Mouse (Mus musculus): ENCODE measurements around the gene Cldn13. TPM values are rescaled to one million over a fixed set of nuclear protein-coding genes. Genes with fewer than 3 reads are reported as not detected.
A peak's percentile ranks its signal among the peaks of the same experiment; 100 is the strongest.

The Cldn13 gene
- polyA plus RNA-seq, 1 experiment from 2014 or later, result 10.0 TPM

DNA sequence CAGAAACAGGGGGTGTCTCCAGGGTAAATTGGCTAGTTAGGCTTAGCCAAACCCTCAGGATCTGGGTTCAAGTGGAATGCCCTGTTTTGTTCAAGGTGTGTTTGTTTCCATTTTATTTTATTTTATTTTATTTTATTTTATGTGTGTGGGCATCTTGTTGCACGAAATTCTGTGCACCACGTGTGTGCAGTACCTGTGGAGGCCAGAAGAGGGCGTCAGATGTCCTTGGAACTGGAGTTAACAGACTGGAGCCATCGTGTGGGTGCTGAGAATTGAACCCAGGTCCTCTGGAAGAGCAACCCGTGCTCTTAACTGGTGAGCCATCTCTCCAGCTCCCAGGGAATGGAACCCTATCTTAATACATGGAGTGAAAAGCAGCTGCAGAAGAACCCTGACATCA is 22.6 kb downstream of the Cldn13 start:
- Histone ChIP-seq H3K4me2 (no peak overlapping the region), H3K4me1 (replicated peaks) (0 out of 2 replicates have a peak, but pooled peaks cover 11% of the 10 kb centered on the region), H3K9me3 (replicated peaks) (no peaks in the 10 kb centered on the region), H3K27ac (ENCODE audit: poor library complexity, severe bottlenecking) (no peak overlapping the region), H3K36me3 (no peaks in the 10 kb centered on the region), H3K27me3 (replicated peaks) (no peaks in the 10 kb centered on the region), H3K4me3 (no peak overlapping the region), H3K9ac (no peak overlapping the region)
- 77% methylated on average over 5 of the region's 5 CpGs for WGBS
- no peak for ATAC-seq (ENCODE audit: insufficient number of reproducible peaks, low FRiP score)

DNA sequence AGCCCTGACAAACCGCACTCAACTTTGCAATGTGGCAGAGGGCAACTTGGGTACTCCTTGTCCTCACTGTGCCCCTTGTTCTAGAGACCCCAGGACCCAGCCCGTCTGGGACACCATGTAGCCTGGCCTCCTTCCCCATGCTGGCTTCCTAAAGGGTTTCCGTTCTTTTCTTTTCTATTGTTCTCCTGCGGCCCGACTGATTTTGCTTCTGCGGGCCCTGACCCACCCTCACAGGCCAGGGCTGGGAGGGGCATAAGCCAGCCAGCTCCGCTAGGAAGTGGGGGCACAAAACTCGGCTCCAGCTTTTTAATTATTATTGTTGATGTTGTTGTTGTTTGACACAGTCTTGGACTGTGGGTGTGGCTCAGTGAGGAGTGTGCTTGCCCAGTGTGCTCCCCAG is 23.8 kb downstream of the Cldn13 start:
- no peak overlapping the region for H3K4me3 ChIP-seq
- 52% methylated on average over 8 of the region's 8 CpGs for WGBS
- no peaks in the 10 kb centered on the region for H3K27me3 ChIP-seq (replicated peaks)
- H3K4me1 ChIP-seq (replicated peaks), result 0 out of 2 replicates have a peak, but pooled peaks cover 11% of the 10 kb centered on the region
- no peaks in the 10 kb centered on the region for H3K9me3 ChIP-seq (replicated peaks)
- H3K27ac ChIP-seq (ENCODE audit: poor library complexity, severe bottlenecking), result no peak overlapping the region
- 0 out of 2 replicates have a peak, but pooled peaks have one; percentile 49 for ATAC-seq (ENCODE audit: insufficient number of reproducible peaks, low FRiP score)
- no peak overlapping the region for H3K9ac ChIP-seq
- H3K4me2 ChIP-seq, result no peak overlapping the region
- no peaks in the 10 kb centered on the region for H3K36me3 ChIP-seq

DNA sequence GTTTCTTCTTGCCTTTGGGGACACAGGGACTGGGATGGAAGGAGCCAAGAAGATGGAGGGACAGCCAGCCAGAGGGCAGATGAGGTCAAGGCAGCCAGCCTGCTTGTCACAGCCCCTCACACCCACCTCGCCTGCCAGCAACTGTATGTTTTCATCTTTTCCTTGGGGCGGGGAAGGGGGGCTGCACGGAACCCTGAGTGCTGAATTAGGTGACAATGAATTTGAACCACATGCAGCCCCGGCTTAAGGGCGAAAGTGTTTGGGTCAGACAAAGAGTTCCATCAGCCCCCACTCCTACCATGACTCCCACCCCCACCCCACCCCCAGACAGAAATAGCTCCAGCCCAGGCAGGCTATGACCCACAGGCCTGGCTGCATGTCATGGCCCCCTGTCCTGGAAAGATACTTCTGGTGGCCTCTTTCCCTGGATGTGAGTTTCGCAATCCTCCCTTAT is 24.7 kb downstream of the Cldn13 start:
- no peak for ATAC-seq (ENCODE audit: insufficient number of reproducible peaks, low FRiP score)
- no peaks in the 10 kb centered on the region for H3K9me3 ChIP-seq (replicated peaks)
- WGBS, result 65% methylated on average over 6 of the region's 6 CpGs
- H3K4me2 ChIP-seq, result no peak overlapping the region
- no peak overlapping the region for H3K4me3 ChIP-seq
- no peaks in the 10 kb centered on the region for H3K27me3 ChIP-seq (replicated peaks)
- H3K36me3 ChIP-seq, result no peaks in the 10 kb centered on the region
- 0 out of 2 replicates have a peak, but pooled peaks cover 11% of the 10 kb centered on the region for H3K4me1 ChIP-seq (replicated peaks)
- H3K9ac ChIP-seq, result no peak overlapping the region
- no peak overlapping the region for H3K27ac ChIP-seq (ENCODE audit: poor library complexity, severe bottlenecking)

DNA sequence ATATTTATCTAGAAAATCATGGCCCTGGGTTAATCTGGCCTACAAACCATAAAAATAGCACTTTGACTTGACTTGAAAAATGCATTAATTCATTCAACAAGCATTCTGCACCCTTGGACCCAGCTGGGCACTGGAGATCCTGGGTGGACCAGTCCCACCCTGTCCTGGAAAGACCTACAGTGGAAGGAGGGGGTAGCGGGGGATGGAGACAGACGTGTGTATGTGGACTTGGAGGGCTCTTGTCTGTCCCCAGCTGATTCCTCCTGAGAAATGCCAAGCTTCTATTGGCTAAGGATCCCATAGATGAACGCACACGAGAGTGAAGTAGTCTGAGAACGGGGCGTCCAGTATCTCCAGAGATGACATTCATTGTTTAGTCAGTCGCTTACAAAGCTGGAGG is 26.8 kb downstream of the Cldn13 start:
- H3K4me3 ChIP-seq, result no peak overlapping the region
- no peak for ATAC-seq (ENCODE audit: insufficient number of reproducible peaks, low FRiP score)
- no peaks in the 10 kb centered on the region for H3K9me3 ChIP-seq (replicated peaks)
- WGBS, result 77% methylated on average over 7 of the region's 7 CpGs
- 0 out of 2 replicates have a peak, but pooled peaks cover 11% of the 10 kb centered on the region for H3K4me1 ChIP-seq (replicated peaks)
- H3K36me3 ChIP-seq, result no peaks in the 10 kb centered on the region
- no peak overlapping the region for H3K4me2 ChIP-seq
- no peaks in the 10 kb centered on the region for H3K27me3 ChIP-seq (replicated peaks)
- H3K27ac ChIP-seq (ENCODE audit: poor library complexity, severe bottlenecking), result 0 out of 2 replicates have a peak overlapping the region, but pooled peaks have one; percentile 1
- H3K9ac ChIP-seq, result no peak overlapping the region

DNA sequence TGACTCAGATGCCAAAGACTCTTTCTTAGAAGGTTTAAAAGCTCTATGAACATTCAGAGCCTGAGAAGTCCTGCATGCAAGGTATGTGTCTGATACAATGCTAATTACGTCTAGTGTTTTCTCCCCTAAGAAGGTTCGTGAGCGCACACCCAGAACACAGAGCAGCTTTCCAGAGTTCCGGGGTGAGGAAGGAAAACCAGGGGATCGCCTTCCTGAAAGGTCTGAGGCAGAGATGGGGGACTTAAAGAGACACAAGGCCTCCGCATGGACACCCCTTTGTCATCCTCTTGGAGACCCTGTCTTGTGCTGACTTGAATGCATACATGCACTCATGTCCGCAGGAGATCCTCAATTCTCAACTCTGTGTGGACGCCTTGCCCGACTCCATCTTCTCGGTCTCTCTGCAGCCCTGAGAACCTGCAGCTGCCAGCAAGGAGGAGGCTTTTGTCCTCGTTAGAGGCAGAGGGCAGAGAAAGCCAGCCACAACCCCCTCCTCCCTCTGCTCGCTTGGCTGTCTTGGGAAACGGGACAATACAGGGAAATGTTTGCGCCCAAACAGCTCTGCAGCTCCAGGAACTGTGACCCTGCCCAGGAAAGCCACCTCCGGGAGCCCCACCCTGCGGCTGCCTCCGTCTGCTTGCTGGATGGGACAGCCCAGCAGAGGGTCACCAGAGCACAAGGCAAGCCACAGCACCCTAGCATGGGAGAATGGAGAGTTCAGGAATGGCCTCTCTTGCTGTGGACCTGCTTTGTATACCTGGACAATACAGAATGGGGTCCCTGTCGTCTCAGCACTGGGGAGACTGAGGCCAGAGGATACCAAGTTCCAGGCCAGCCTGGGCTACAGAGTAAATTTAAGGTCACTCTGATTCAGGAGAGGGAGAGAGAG is 27.6 kb downstream of the Cldn13 start:
- Histone ChIP-seq H3K4me1 (replicated peaks) (0 out of 2 replicates have a peak, but pooled peaks cover 11% of the 10 kb centered on the region), H3K4me2 (no peak overlapping the region), H3K9me3 (replicated peaks) (no peaks in the 10 kb centered on the region), H3K27me3 (replicated peaks) (no peaks in the 10 kb centered on the region), H3K9ac (no peak overlapping the region), H3K27ac (ENCODE audit: poor library complexity, severe bottlenecking) (peak overlapping the region; percentile 42), H3K36me3 (no peaks in the 10 kb centered on the region), H3K4me3 (no peak overlapping the region)
- ATAC-seq (ENCODE audit: insufficient number of reproducible peaks, low FRiP score), result peak; percentile 68
- WGBS, result 58% methylated on average over 18 of the region's 18 CpGs

DNA sequence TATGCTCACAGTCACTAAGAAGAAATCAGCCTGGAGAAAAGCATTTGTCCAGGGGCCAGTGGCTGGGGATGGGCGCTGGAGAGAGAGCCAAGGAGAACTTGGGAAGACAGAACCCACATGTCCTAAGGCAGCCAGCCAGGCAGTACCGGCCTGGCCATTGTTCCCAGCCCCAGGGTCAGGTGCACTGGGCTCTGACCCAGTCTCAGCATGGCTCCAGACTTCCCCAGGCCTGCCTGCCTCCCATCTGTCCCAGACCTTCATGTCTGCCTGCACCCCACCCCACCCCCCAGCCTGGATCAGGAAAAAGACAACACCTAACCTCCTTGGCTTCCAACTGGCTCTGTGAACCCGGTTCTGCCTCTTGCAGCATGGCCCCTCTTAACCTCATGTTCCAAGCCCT is 32.2 kb downstream of the Cldn13 start:
- Histone ChIP-seq H3K4me2 (no peak overlapping the region), H3K9me3 (replicated peaks) (peaks cover 9% of the 10 kb centered on the region), H3K4me3 (no peak overlapping the region), H3K36me3 (no peaks in the 10 kb centered on the region), H3K9ac (no peak overlapping the region), H3K27me3 (replicated peaks) (peaks cover 3% of the 10 kb centered on the region; the same call in 1 of the 2 replicates), H3K4me1 (replicated peaks) (no peaks in the 10 kb centered on the region), H3K27ac (ENCODE audit: poor library complexity, severe bottlenecking) (no peak overlapping the region)
- 85% methylated on average over 3 of the region's 3 CpGs for WGBS
- ATAC-seq (ENCODE audit: insufficient number of reproducible peaks, low FRiP score), result no peak

DNA sequence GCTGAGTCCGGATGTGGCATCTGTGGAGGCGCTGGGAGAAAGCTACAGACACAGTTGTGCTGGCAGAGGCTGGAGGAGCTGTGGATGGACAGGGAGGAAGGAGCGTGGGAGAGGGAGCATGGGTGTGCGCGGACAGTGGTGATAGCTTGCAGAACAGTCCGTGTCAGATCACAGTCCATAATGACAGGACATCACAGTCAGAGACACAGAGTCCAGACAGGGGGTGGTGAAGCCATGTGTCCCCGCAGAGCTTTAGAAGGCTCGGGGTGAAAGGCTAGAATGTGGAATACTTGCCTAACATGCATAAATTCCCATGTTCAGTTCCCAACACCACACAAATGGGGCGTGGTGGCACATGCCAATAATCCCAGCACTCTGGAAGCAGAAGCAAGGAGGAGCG is 38.5 kb downstream of the Cldn13 start:
- Histone ChIP-seq H3K4me3 (no peak overlapping the region), H3K4me1 (replicated peaks) (peaks cover 3% of the 10 kb centered on the region), H3K36me3 (no peaks in the 10 kb centered on the region), H3K9me3 (replicated peaks) (peaks cover 9% of the 10 kb centered on the region), H3K27me3 (replicated peaks) (peaks cover 3% of the 10 kb centered on the region; the same call in 1 of the 2 replicates), H3K4me2 (no peak overlapping the region), H3K27ac (ENCODE audit: poor library complexity, severe bottlenecking) (no peak overlapping the region), H3K9ac (no peak overlapping the region)
- no peak for ATAC-seq (ENCODE audit: insufficient number of reproducible peaks, low FRiP score)
- 49% methylated on average over 10 of the region's 10 CpGs for WGBS

DNA sequence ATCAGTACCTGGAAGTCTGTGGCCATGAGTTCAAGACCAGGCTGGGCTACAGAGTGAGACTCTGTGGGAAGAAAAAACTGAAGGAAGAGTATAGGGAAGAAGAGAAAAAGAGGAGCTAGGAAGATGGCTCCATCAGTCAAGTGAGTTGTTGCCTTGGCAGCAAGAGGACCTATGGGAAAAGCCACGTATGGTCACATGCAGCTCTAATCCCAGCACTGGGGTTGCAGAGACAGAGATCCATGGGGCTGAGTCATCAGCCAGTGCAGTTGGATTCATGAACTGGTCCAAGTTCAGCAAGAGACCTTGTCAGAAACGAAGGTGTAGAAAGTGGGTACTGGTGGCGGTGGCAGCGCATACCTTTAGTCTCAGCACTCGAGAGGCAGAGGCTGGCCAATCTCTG is 40.1 kb downstream of the Cldn13 start:
- H3K4me2 ChIP-seq, result no peak overlapping the region
- H3K9ac ChIP-seq, result no peak overlapping the region
- H3K36me3 ChIP-seq, result no peaks in the 10 kb centered on the region
- WGBS, result 79% methylated on average over 5 of the region's 5 CpGs
- H3K27me3 ChIP-seq (replicated peaks), result peaks cover 3% of the 10 kb centered on the region; the same call in 1 of the 2 replicates
- no peak for ATAC-seq (ENCODE audit: insufficient number of reproducible peaks, low FRiP score)
- no peaks in the 10 kb centered on the region for H3K9me3 ChIP-seq (replicated peaks)
- H3K27ac ChIP-seq (ENCODE audit: poor library complexity, severe bottlenecking), result no peak overlapping the region
- H3K4me3 ChIP-seq, result no peak overlapping the region
- peaks cover 3% of the 10 kb centered on the region for H3K4me1 ChIP-seq (replicated peaks)

DNA sequence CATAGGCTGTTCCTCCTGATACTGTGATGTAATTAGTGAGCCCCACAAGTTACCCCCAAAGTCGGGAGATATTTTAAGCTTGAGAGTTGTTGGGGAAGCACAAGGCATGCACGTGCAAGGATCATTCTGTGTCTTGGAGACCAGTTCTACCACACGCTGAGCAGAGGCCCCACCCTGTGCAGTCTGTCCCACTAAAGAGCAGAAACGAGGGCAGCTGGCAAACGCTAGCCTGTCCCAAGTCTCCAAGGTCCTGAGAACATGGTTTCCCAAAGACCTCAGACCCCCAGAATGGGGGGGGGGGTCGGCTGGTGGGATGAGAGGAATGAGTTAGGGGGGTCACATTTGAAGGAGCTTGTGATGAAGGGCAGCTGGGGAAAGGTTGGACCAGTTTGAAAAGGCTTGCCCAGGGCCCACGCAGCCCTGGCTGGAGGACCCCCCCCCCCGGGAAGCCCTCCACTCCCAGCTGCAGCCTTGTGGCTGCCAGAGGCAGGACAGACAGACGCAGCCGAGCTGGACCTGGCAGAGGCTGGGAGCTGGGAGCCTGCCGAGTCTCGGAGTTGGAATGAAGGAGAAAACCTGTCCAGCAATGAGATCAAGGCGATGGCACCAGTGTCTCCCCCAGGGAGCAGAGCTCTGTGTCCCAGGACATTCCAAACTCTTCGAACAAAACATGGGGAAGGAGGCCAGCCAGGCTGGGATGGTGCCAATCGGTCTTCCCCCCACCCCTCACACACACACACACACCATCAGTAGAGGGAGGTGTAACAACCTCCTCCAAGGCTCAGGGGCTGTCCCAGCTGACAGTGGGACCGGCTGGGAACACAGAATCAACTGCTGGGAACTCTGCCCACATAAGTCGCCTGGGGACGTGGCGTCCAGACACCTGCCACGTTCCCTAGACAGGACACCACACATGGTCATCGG is 41.1 kb downstream of the Cldn13 start:
- Histone ChIP-seq H3K27me3 (replicated peaks) (peaks cover 3% of the 10 kb centered on the region; the same call in 1 of the 2 replicates), H3K4me1 (replicated peaks) (peaks cover 3% of the 10 kb centered on the region), H3K27ac (ENCODE audit: poor library complexity, severe bottlenecking) (no peak overlapping the region), H3K36me3 (no peaks in the 10 kb centered on the region), H3K4me2 (no peak overlapping the region), H3K9me3 (replicated peaks) (no peaks in the 10 kb centered on the region), H3K9ac (no peak overlapping the region), H3K4me3 (no peak overlapping the region)
- 68% methylated on average over 21 of the region's 21 CpGs for WGBS
- no peak for ATAC-seq (ENCODE audit: insufficient number of reproducible peaks, low FRiP score)

DNA sequence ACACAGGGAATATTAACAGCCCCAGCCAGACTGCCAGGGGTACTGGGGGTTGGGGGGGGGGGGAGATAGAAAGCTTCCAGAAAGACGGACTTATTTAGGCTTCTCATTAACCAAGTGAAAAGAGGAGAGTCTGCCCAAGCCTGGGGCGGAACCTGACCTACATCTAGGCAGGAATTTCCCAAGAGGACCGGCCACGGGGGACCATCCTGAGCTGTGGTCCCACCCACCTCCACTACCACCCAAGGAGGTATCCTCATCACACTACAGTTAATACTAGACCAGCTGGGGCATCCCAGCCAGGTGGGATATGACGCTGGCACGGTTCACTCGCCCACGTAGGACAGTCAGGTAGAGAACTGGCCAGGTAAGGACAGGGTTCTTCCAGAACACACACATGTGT is 42.3 kb downstream of the Cldn13 start:
- no peaks in the 10 kb centered on the region for H3K9me3 ChIP-seq (replicated peaks)
- no peaks in the 10 kb centered on the region; the same call in 1 of the 2 replicates for H3K27me3 ChIP-seq (replicated peaks)
- no peak overlapping the region for H3K9ac ChIP-seq
- no peak overlapping the region for H3K27ac ChIP-seq (ENCODE audit: poor library complexity, severe bottlenecking)
- H3K36me3 ChIP-seq, result no peaks in the 10 kb centered on the region
- no peak overlapping the region for H3K4me3 ChIP-seq
- H3K4me1 ChIP-seq (replicated peaks), result peaks cover 4% of the 10 kb centered on the region
- 80% methylated on average over 8 of the region's 8 CpGs for WGBS
- H3K4me2 ChIP-seq, result no peak overlapping the region
- peak; percentile 53; the same call in 1 of the 2 replicates for ATAC-seq (ENCODE audit: insufficient number of reproducible peaks, low FRiP score)

DNA sequence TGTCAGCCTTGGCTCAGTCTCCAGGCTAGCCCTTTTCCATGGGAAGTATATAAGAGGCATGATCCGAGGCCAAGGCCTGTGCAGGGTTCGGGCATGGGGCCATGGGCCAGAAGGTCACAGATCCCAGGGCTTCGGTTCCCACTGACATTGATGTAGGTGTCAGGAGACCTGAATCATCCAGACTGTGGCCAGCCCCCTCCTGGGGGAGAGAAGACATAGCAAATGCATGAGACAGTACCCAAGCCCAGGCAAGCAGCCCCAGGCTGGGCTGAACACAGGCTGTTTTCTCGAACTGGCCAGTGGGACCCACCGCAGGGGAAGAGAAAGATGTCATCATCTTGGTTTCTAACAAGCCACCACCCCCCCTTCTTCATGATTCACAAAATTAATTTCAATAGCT is 42.7 kb downstream of the Cldn13 start:
- ATAC-seq (ENCODE audit: insufficient number of reproducible peaks, low FRiP score), result no peak
- H3K9me3 ChIP-seq (replicated peaks), result no peaks in the 10 kb centered on the region
- H3K36me3 ChIP-seq, result no peaks in the 10 kb centered on the region
- no peak overlapping the region for H3K27ac ChIP-seq (ENCODE audit: poor library complexity, severe bottlenecking)
- H3K27me3 ChIP-seq (replicated peaks), result no peaks in the 10 kb centered on the region; the same call in 1 of the 2 replicates
- H3K4me3 ChIP-seq, result no peak overlapping the region
- H3K4me2 ChIP-seq, result no peak overlapping the region
- WGBS, result 71% methylated on average over 5 of the region's 5 CpGs
- H3K4me1 ChIP-seq (replicated peaks), result peaks cover 9% of the 10 kb centered on the region
- no peak overlapping the region for H3K9ac ChIP-seq

Measured in heart, embryonic 12.5 days (tissue).